Mouse (Mus musculus) brain, embryonic 14.5 days (tissue): ENCODE results near the gene Aldh18a1.

Experiments used
- CTCF ChIP-seq: fragments of 200-500 bp; IDR thresholded peaks from 2 replicates; pipeline ENCODE4 v1.5.1; 2012; ENCODE audit warnings: inconsistent platforms, mild to moderate bottlenecking, moderate library complexity, borderline replicate concordance; ENCODE audit not compliant: insufficient read depth, insufficient read length; ENCODE audit errors: extremely low read depth
- POLR2A ChIP-seq: fragments of 200-500 bp; IDR thresholded peaks from 2 replicates; pipeline ENCODE4 v1.6.1; 2012; ENCODE audit warnings: mild to moderate bottlenecking, inconsistent platforms, borderline replicate concordance; ENCODE audit not compliant: poor library complexity, insufficient read depth, insufficient read length, severe bottlenecking; ENCODE audit errors: extremely low read depth

GRCm38 (mm10) chr19:40633144-40633543 is 44.9 kb upstream of the Aldh18a1 start:
- TF ChIP-seq CTCF: no peak
- no peak for TF ChIP-seq POLR2A
